Mouse (Mus musculus): ENCODE results near the gene Ralgapb. TPM values are rescaled to one million over a fixed set of nuclear protein-coding genes. Genes with fewer than 3 reads are reported as not detected.

Ralgapb gene
- polyA plus RNA-seq, 1 experiment from 2014 or later = 23.0 TPM

GRCm38 (mm10) chr2:158410022-158411014, 670 bp downstream of the Ralgapb start:
- Histone ChIP-seq H3K4me3 (replicated peaks) (peak overlapping the region; percentile 98), H3K4me2 (replicated peaks) (peak overlapping the region; percentile 92), H3K9me3 (no peaks in the 10 kb centered on the region), H3K27me3 (no peaks in the 10 kb centered on the region), H3K27ac (peak overlapping the region; percentile 93), H3K9ac (replicated peaks) (peak overlapping the region; percentile 95), H3K36me3 (no peaks in the 10 kb centered on the region), H3K4me1 (replicated peaks) (peaks cover 30% of the 10 kb centered on the region)
- ATAC-seq = peak; percentile 72
- 2% methylated on average over 61 of the region's 67 CpGs for WGBS

DNA sequence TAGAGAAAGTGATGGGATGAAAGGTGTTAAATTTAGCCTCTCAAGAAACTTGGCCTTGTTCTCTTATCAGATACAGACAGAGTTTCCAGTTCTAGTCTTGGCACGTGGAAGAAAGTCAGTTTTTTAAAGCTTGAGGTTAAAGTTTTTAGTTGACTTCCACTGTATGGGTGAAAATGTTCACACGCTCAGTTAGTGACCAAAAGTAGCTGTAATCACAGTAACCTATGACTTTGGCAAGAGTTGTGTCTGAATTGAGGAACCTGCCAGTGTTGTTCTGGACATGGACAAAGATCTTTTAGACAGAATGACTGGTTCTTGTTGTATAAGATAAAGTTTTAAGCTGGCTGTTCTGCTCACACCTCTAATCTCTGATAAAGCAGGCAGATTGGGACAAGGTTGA, 3.6 kb downstream of the Ralgapb start:
- Histone ChIP-seq H3K27me3 (no peaks in the 10 kb centered on the region), H3K4me3 (replicated peaks) (no peak overlapping the region), H3K4me1 (replicated peaks) (peaks cover 30% of the 10 kb centered on the region), H3K4me2 (replicated peaks) (no peak overlapping the region), H3K27ac (no peak overlapping the region), H3K9ac (replicated peaks) (no peak overlapping the region), H3K36me3 (no peaks in the 10 kb centered on the region), H3K9me3 (no peaks in the 10 kb centered on the region)
- WGBS = 94% methylated on average over 2 of the region's 2 CpGs
- ATAC-seq = no peak

DNA sequence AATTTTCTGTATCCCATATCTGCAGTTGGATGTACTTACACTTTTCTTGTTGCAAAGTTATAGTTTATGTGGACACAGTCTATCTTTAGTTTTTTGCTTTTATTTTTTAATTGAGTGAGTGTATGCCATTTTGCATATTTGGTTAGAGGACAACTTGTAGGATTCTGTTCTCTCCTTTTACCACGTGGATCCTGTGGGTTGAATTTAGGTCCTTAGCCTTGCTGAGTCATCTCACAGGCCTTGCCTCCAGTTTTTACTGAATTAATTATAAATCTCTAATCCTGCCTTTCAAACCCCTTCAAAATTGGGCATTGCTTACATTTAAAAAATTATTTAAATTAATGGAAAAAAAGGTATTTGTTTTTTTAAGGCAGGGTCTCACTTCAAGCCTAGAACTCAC, 6.2 kb downstream of the Ralgapb start:
- no peaks in the 10 kb centered on the region for H3K36me3 ChIP-seq
- H3K9ac ChIP-seq (replicated peaks) = no peak overlapping the region
- ATAC-seq = no peak
- no peaks in the 10 kb centered on the region for H3K9me3 ChIP-seq
- WGBS = 87% methylated on average over 1 of the region's 1 CpGs
- H3K27ac ChIP-seq = no peak overlapping the region
- no peak overlapping the region for H3K4me2 ChIP-seq (replicated peaks)
- H3K4me1 ChIP-seq (replicated peaks) = peaks cover 21% of the 10 kb centered on the region
- no peaks in the 10 kb centered on the region for H3K27me3 ChIP-seq
- no peak overlapping the region for H3K4me3 ChIP-seq (replicated peaks)

DNA sequence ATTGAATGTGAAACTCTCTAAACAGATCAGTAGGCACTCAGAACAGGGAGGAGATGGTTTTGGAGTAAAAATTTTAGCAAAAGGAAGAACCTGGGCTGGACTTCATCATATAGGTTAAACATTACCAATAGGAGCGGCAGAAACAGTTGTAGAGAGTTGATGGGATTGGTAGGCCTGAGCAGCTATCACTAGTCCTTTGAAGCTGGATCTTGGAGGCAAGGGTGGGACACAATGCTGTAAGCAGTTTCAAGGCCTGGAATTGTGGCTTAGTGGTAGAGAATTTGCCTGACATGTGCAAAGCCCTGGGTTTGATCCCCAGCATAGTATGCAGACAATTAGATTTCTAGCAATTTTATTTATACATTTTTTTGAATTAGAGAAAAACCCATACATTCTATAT, 9.0 kb downstream of the Ralgapb start:
- Histone ChIP-seq H3K4me1 (replicated peaks) (0 out of 2 replicates have a peak, but pooled peaks cover under 1% of the 10 kb centered on the region), H3K36me3 (peaks cover 15% of the 10 kb centered on the region), H3K9me3 (no peaks in the 10 kb centered on the region), H3K27ac (no peak overlapping the region), H3K4me3 (replicated peaks) (no peak overlapping the region), H3K27me3 (no peaks in the 10 kb centered on the region), H3K4me2 (replicated peaks) (no peak overlapping the region), H3K9ac (replicated peaks) (no peak overlapping the region)
- WGBS = 88% methylated on average over 1 of the region's 1 CpGs
- ATAC-seq = no peak

DNA sequence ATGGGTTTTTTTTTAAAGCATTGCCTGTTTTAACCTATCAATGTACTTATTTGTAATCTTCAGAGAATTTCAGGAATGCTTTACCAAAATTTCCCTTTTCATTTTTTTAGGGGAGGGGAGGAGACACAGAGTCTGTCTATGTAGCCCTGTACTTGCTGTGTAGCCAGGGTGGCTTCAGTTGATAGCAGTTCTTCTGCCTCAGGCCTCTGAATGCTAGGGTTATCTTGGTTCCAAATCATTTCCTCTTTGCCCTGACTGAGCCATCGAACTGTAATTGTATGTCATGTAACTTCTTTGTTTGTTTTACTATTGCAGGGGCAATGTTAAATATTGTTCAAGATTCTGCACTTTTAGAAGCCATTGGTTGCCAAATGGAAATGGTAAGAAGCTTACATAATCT, 36.2 kb downstream of the Ralgapb start:
- H3K9ac ChIP-seq (replicated peaks) = no peak overlapping the region
- H3K9me3 ChIP-seq = no peaks in the 10 kb centered on the region
- H3K4me1 ChIP-seq (replicated peaks) = no peaks in the 10 kb centered on the region
- no peak overlapping the region for H3K27ac ChIP-seq
- no peak overlapping the region for H3K4me2 ChIP-seq (replicated peaks)
- peaks cover 60% of the 10 kb centered on the region for H3K36me3 ChIP-seq
- H3K4me3 ChIP-seq (replicated peaks) = no peak overlapping the region
- H3K27me3 ChIP-seq = no peaks in the 10 kb centered on the region
- ATAC-seq = no peak
- WGBS = 96% methylated on average over 1 of the region's 1 CpGs

- peaks cover 55% of the 10 kb centered on the region for H3K36me3 ChIP-seq
- H3K9ac ChIP-seq (replicated peaks) = no peak overlapping the region
- H3K4me2 ChIP-seq (replicated peaks) = no peak overlapping the region
- 81% methylated on average over 7 of the region's 7 CpGs for WGBS
- H3K4me1 ChIP-seq (replicated peaks) = no peaks in the 10 kb centered on the region
- H3K4me3 ChIP-seq (replicated peaks) = no peak overlapping the region
- H3K27me3 ChIP-seq = no peaks in the 10 kb centered on the region
- H3K27ac ChIP-seq = no peak overlapping the region
- H3K9me3 ChIP-seq = no peaks in the 10 kb centered on the region
- ATAC-seq = no peak
Observed at GRCm38 (mm10) chr2:158449845-158450244, 40.2 kb downstream of the Ralgapb start.

- Histone ChIP-seq H3K36me3 (peaks cover 71% of the 10 kb centered on the region), H3K4me3 (replicated peaks) (no peak overlapping the region), H3K4me2 (replicated peaks) (no peak overlapping the region), H3K4me1 (replicated peaks) (no peaks in the 10 kb centered on the region), H3K27me3 (no peaks in the 10 kb centered on the region), H3K9ac (replicated peaks) (no peak overlapping the region), H3K27ac (no peak overlapping the region), H3K9me3 (no peaks in the 10 kb centered on the region)
- WGBS = 95% methylated on average over 4 of the region's 4 CpGs
- ATAC-seq = no peak
Observed at GRCm38 (mm10) chr2:158456451-158456850, 46.8 kb downstream of the Ralgapb start.

GRCm38 (mm10) chr2:158457610-158458009, 48.0 kb downstream of the Ralgapb start:
- peaks cover 72% of the 10 kb centered on the region for H3K36me3 ChIP-seq
- H3K9me3 ChIP-seq = no peaks in the 10 kb centered on the region
- no peak for ATAC-seq
- H3K4me1 ChIP-seq (replicated peaks) = no peaks in the 10 kb centered on the region
- H3K27ac ChIP-seq = no peak overlapping the region
- 89% methylated on average over 1 of the region's 1 CpGs for whole genome bisulfite sequencing
- H3K4me3 ChIP-seq (replicated peaks) = no peak overlapping the region
- no peak overlapping the region for H3K4me2 ChIP-seq (replicated peaks)
- no peak overlapping the region for H3K9ac ChIP-seq (replicated peaks)
- no peaks in the 10 kb centered on the region for H3K27me3 ChIP-seq

DNA sequence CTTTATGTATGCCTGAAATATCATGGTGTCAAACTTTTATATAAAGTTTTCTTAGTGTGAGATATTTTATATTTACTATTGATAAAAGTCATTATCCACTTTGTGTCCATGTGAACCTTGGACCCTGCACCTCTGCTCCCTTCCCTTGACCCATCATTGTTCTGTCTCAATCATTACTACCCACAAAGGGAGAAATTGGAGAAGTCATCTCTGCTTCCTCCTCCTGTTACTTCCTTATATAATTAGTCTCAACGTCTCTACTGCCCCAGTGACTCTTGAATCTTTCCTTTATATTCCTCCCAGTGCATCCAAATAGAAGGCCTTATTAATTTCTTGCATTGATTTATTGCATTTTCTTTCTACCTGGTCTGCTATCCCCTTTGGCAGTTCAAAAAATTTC, 52.8 kb downstream of the Ralgapb start:
- H3K4me1 ChIP-seq (replicated peaks) = no peaks in the 10 kb centered on the region
- no peak for ATAC-seq
- no peaks in the 10 kb centered on the region for H3K27me3 ChIP-seq
- WGBS = 91% methylated on average over 1 of the region's 1 CpGs
- no peak overlapping the region for H3K4me3 ChIP-seq (replicated peaks)
- peaks cover 83% of the 10 kb centered on the region for H3K36me3 ChIP-seq
- H3K9ac ChIP-seq (replicated peaks) = no peak overlapping the region
- H3K4me2 ChIP-seq (replicated peaks) = no peak overlapping the region
- H3K27ac ChIP-seq = no peak overlapping the region
- H3K9me3 ChIP-seq = no peaks in the 10 kb centered on the region

DNA sequence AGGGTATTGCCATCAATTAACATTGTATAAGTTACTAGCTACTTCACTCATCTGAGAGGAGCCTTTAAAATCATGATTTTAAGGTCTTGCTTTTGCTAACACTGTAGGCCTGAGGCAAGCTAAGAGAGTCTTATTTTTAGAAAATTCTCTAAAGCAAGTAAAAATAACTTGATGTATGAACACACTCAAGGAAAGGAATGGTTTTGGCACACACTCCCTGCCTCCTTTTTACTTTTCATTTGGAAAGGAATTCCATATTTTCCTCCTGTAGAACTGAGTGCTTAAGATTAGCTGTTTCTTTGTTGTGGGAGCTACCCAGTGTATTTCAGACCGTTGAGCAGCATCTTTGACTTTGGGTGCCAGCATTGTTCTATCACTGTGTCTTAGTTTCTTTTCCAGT, 64.5 kb downstream of the Ralgapb start:
- Histone ChIP-seq H3K36me3 (peaks cover 62% of the 10 kb centered on the region), H3K4me1 (replicated peaks) (no peaks in the 10 kb centered on the region), H3K4me3 (replicated peaks) (no peak overlapping the region), H3K27me3 (no peaks in the 10 kb centered on the region), H3K9ac (replicated peaks) (no peak overlapping the region), H3K27ac (no peak overlapping the region), H3K9me3 (no peaks in the 10 kb centered on the region), H3K4me2 (replicated peaks) (no peak overlapping the region)
- WGBS = 88% methylated on average over 1 of the region's 1 CpGs
- ATAC-seq = no peak

- no peak for ATAC-seq
- H3K36me3 ChIP-seq = peaks cover 80% of the 10 kb centered on the region
- WGBS = 79% methylated on average over 3 of the region's 3 CpGs
Observed at GRCm38 (mm10) chr2:158477640-158478039, 68.0 kb downstream of the Ralgapb start.

DNA sequence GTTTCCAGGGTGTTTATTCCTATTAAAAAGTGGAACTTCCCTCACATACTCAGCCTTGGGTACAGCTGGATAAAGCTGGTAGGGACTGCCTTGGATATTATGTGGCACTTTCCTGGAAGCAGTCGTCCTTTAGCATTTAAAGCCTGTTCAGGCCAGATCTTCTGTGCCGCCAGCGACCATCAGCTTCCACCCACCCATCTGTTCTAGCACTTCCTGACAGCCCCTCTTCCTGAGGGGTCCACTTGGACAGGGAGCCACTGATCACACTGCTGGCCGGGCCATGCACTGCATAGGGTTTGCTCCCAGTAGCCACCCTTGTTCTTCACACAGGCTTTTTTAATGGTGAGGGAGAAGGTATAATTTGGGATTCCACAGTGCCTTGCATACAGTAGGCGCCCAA, 88.8 kb downstream of the Ralgapb start:
- Histone ChIP-seq H3K27me3 (no peaks in the 10 kb centered on the region), H3K27ac (no peak overlapping the region), H3K4me1 (replicated peaks) (no peaks in the 10 kb centered on the region), H3K36me3 (peaks cover 58% of the 10 kb centered on the region), H3K4me3 (replicated peaks) (no peak overlapping the region), H3K4me2 (replicated peaks) (no peak overlapping the region), H3K9me3 (no peaks in the 10 kb centered on the region), H3K9ac (replicated peaks) (no peak overlapping the region)
- ATAC-seq = no peak
- 91% methylated on average over 5 of the region's 5 CpGs for WGBS

More at GRCm38 (mm10) chr2:158477640-158478039, 68.0 kb downstream of the Ralgapb start:
- Histone ChIP-seq H3K27me3 (no peaks in the 10 kb centered on the region), H3K4me3 (replicated peaks) (no peak overlapping the region), H3K4me2 (replicated peaks) (no peak overlapping the region), H3K4me1 (replicated peaks) (no peaks in the 10 kb centered on the region), H3K27ac (no peak overlapping the region), H3K9ac (replicated peaks) (no peak overlapping the region), H3K9me3 (no peaks in the 10 kb centered on the region)

Data from midbrain, embryonic 13.5 days (tissue).